Mouse (Mus musculus) inflammation-experienced regulatory T-cells, adult 6 months (primary cell): ENCODE results near the gene Slc9a1. TPM values are rescaled to one million over a fixed set of nuclear protein-coding genes. Genes with fewer than 3 reads are reported as not detected.

Experiments used
- ATAC-seq: one replicate; pipeline ENCODE4 v1.8.0; 2017
- polyA plus RNA-seq, 3 experiments: library from polyadenylated mRNA; unstranded; fragments of 100-300 nt; shearing (Covaris generic); gene quantifications; one replicate each; pipeline ENCODE4 v1.2.1; 2017

Slc9a1 gene
- 10 to 100 TPM; 13.1 to 14.8 (median 13.3) TPM for polyA plus RNA-seq

- ATAC-seq = peak; percentile 94
Measured at GRCm38 (mm10) chr4:133369553-133370297, at the start of gene Slc9a1. Slc9a1 (plus strand) TSS chr4:133369706.

- ATAC-seq = no peak
Measured at GRCm38 (mm10) chr4:133328129-133328528, 41.4 kb upstream of the Slc9a1 start.

- no peak for ATAC-seq
Measured at GRCm38 (mm10) chr4:133330296-133330695, 39.2 kb upstream of the Slc9a1 start.

- no peak for ATAC-seq
Measured at GRCm38 (mm10) chr4:133333306-133333705, 36.2 kb upstream of the Slc9a1 start.

- ATAC-seq = peak; percentile 16
Measured at GRCm38 (mm10) chr4:133337833-133338520, 31.5 kb upstream of the Slc9a1 start.

- ATAC-seq = no peak
Measured at GRCm38 (mm10) chr4:133338521-133339095, 30.9 kb upstream of the Slc9a1 start.

- peak; percentile 85 for ATAC-seq
Measured at GRCm38 (mm10) chr4:133339148-133339749, 30.3 kb upstream of the Slc9a1 start.

GRCm38 (mm10) chr4:133340217-133340616, 29.3 kb upstream of the Slc9a1 start:
- ATAC-seq = no peak

GRCm38 (mm10) chr4:133344112-133344511, 25.4 kb upstream of the Slc9a1 start:
- no peak for ATAC-seq

- peak; percentile 43 for ATAC-seq
Measured at GRCm38 (mm10) chr4:133345702-133346101, 23.8 kb upstream of the Slc9a1 start.

GRCm38 (mm10) chr4:133346577-133346976, 22.9 kb upstream of the Slc9a1 start:
- ATAC-seq = no peak

- ATAC-seq = no peak
Measured at GRCm38 (mm10) chr4:133347624-133348023, 21.9 kb upstream of the Slc9a1 start.

GRCm38 (mm10) chr4:133348051-133348775, 21.3 kb upstream of the Slc9a1 start:
- no peak for ATAC-seq

GRCm38 (mm10) chr4:133352797-133353196, 16.7 kb upstream of the Slc9a1 start:
- ATAC-seq = no peak

- no peak for ATAC-seq
Measured at GRCm38 (mm10) chr4:133353367-133354365, 15.8 kb upstream of the Slc9a1 start, which contains the start of gene Wdtc1. Wdtc1 (minus strand) TSS chr4:133353481.

- no peak for ATAC-seq
Measured at GRCm38 (mm10) chr4:133354641-133355040, 14.9 kb upstream of the Slc9a1 start.

GRCm38 (mm10) chr4:133370298-133371274, 1.1 kb downstream of the Slc9a1 start:
- ATAC-seq = no peak

GRCm38 (mm10) chr4:133371621-133372277, 2.2 kb downstream of the Slc9a1 start:
- no peak for ATAC-seq

GRCm38 (mm10) chr4:133372278-133372665, 2.8 kb downstream of the Slc9a1 start:
- no peak for ATAC-seq
